ENCODE assay signal across 12 mouse cellular contexts in genomic region chr10:61064635-61065034, GRCm38 (mm10). TPM values are rescaled to one million over a fixed set of nuclear protein-coding genes. Genes with fewer than 3 reads are reported as not detected.
A peak's percentile ranks its signal among the peaks of the same experiment; 100 is the strongest.
DNase-seq lines count a peak whose midpoint lies in the region; ATAC-seq and TF ChIP-seq lines count a peak whose summit lies in the region.
"Had no signal": no experiment of that assay in that cellular context is flagged by ENCODE, and none has a peak within 500 bp of the region (broad histone marks: within the 10 kb centered on the region; RNA-seq: fewer than 3 reads in every experiment).

No protein-coding gene starts in this region.

- WGBS in heart, embryonic 14.5 days = 24% methylated on average over 8 of the region's 8 CpGs
- 49% methylated on average over 8 of the region's 8 CpGs for WGBS in heart, adult 2 months
- WGBS in limb, embryonic 12.5 days = 6% methylated on average over 8 of the region's 8 CpGs

- H3K4me1 ChIP-seq in heart, embryonic 14.5 days (ENCODE audit: control insufficient read depth in 2 of 2, insufficient read depth in 2 of 2, low read length in 2 of 2) = peaks cover 25 to 36% of the 10 kb centered on the region in 2 experiments
- no peaks in the 10 kb centered on the region for H3K4me1 ChIP-seq in heart, adult 2 months (ENCODE audit: control insufficient read depth, insufficient read depth, low read length)
- peaks cover 54% of the 10 kb centered on the region for H3K4me1 ChIP-seq in limb, embryonic 12.5 days (replicated peaks)

- no peaks in the 10 kb centered on the region for H3K36me3 ChIP-seq in heart, embryonic 14.5 days (ENCODE audit: control insufficient read depth, insufficient read depth, low read length)
- H3K36me3 ChIP-seq in heart, adult 2 months (ENCODE audit: control insufficient read depth, insufficient read depth, low read length) = no peaks in the 10 kb centered on the region
- H3K36me3 ChIP-seq in limb, embryonic 12.5 days = no peaks in the 10 kb centered on the region
- H3K36me3 ChIP-seq: lung, embryonic 15.5 days had no signal

- peak overlapping the region; percentile 36; the same call in 1 of the 2 replicates for H3K4me2 ChIP-seq in heart, embryonic 14.5 days (ENCODE audit: low read length)
- H3K4me2 ChIP-seq in limb, embryonic 12.5 days = peak overlapping the region; percentile 21; the same call in 1 of the 2 replicates
- H3K4me2 ChIP-seq: lung, embryonic 15.5 days had no signal

- intact Hi-C loops in heart, adult 2 months (cut with DNase I) = loop anchor here (10.0 kb wide), 1 partner anchor 650 kb away; no protein-coding TSS in a partner anchor

- TF ChIP-seq POLR2A in heart, adult 2 months (IDR thresholded peaks at IDR 0.05; ENCODE audit: insufficient read depth, low read depth, low read length) = no peak

- H3K27ac ChIP-seq in heart, embryonic 14.5 days (replicated peaks in 1 of 2; ENCODE audit: control insufficient read depth in 1 of 2, insufficient read depth in 1 of 2, low read depth in 2 of 2, low read length in 2 of 2) = peak overlapping the region in 1 of 2 experiments; percentile 48; a peak in 1 of 4 replicates
- no peak overlapping the region for H3K27ac ChIP-seq in heart, adult 2 months
- no peak overlapping the region for H3K27ac ChIP-seq in limb, embryonic 12.5 days

- ATAC-seq in heart, embryonic 14.5 days (ENCODE audit: insufficient number of reproducible peaks, insufficient read depth, low FRiP score, low read depth) = no peak
- no peak for ATAC-seq in limb, embryonic 12.5 days (ENCODE audit: insufficient number of reproducible peaks, insufficient read depth, low FRiP score, low TSS enrichment, low read depth)
- ATAC-seq in cerebellum, adult (ENCODE audit: insufficient number of reproducible peaks, low FRiP score, low TSS enrichment) = no peak

- no peaks in the 10 kb centered on the region for H3K27me3 ChIP-seq in heart, embryonic 14.5 days (ENCODE audit: control insufficient read depth, insufficient read depth, low read length)
- H3K27me3 ChIP-seq in heart, adult 2 months (ENCODE audit: control insufficient read depth, insufficient read depth, low read length) = no peaks in the 10 kb centered on the region
- H3K27me3 ChIP-seq in limb, embryonic 12.5 days = no peaks in the 10 kb centered on the region
- H3K27me3 ChIP-seq: lung, embryonic 15.5 days had no signal

- H3K4me3 ChIP-seq in heart, embryonic 14.5 days (ENCODE audit: control insufficient read depth in 1 of 2, insufficient read depth in 1 of 2, low read depth in 1 of 2, low read length in 2 of 2) = no peak overlapping the region
- H3K4me3 ChIP-seq in heart, adult 2 months = no peak overlapping the region
- H3K4me3 ChIP-seq in limb, embryonic 12.5 days (replicated peaks) = no peak overlapping the region
- H3K4me3 ChIP-seq: erythroblast, embryonic 14.5 days; lung, embryonic 15.5 days had no signal

- TF ChIP-seq CTCF in heart, adult 2 months (IDR thresholded peaks at IDR 0.05) = no peak

- DNase-seq in heart, adult 2 months = no peak
- DNase-seq in 3134 (ENCODE audit: extremely low read depth, insufficient read length, low spot score) = peak; percentile 54
- DNase-seq in MEL-GATA-1-ER (ENCODE audit: extremely low read depth, low read depth) = peak; percentile 67
- no peak for DNase-seq in layer of hippocampus, adult 11-12 months (ENCODE audit: low spot score)
- no peak for DNase-seq in right cerebral cortex, postnatal 10 days (ENCODE audit: low spot score in 2 of 2)
- DNase-seq: kidney, adult 11 months; thymus, postnatal 36 days had no signal

- no peaks in the 10 kb centered on the region for H3K9me3 ChIP-seq in heart, embryonic 14.5 days (ENCODE audit: control insufficient read depth, low read length)
- H3K9me3 ChIP-seq in limb, embryonic 12.5 days = no peaks in the 10 kb centered on the region
- H3K9me3 ChIP-seq: lung, embryonic 15.5 days had no signal

- TF ChIP-seq EP300 in heart, adult 2 months (IDR thresholded peaks at IDR 0.05; ENCODE audit: insufficient read depth, low read depth, low read length) = no peak

- no peak overlapping the region for H3K9ac ChIP-seq in heart, embryonic 14.5 days (ENCODE audit: low read length)
- no peak overlapping the region for H3K9ac ChIP-seq in heart, adult 2 months (ENCODE audit: low read depth, low read length)
- H3K9ac ChIP-seq in limb, embryonic 12.5 days (replicated peaks) = no peak overlapping the region
- H3K9ac ChIP-seq: lung, embryonic 15.5 days had no signal

- no peaks in the 10 kb centered on the region for H3K79me2 ChIP-seq in heart, adult 2 months (replicated peaks; ENCODE audit: control insufficient read depth, insufficient read depth, low read length)

RNA-seq across cellular contexts. Expression of gene Pcbd1, which starts 24.5 kb away (rescaled TPM):
- 84.7 and 95.5 TPM in 2 replicates for polyA plus RNA-seq in heart, embryonic 14.5 days (2014; fragmentation: Nextera tagmentation; extraction: Ambion mirVana)
- total RNA-seq in heart, adult 2 months (2021) = under 1 TPM; 0.50 to 0.86 TPM
- polyA plus RNA-seq in heart, adult 2 months (2012; rRNA removed) = 1.8 and 2.5 TPM in 2 replicates
- 17.1 and 17.5 TPM in 2 replicates for polyA plus RNA-seq in limb, embryonic 12.5 days (2016; fragmentation: Nextera tagmentation; extraction: Ambion mirVana)

Comparison
In these comparisons a context has a peak if more than half of its experiments do, and no peak if none do; other contexts are left out.
1. DNase-seq: peak in 3134 (single experiment) and MEL-GATA-1-ER (single experiment); none in heart, adult 2 months (0 of 2), layer of hippocampus, adult 11-12 months (single experiment) and right cerebral cortex, postnatal 10 days (0 of 2).